Mouse (Mus musculus): Measurements from ENCODE around the gene Sh3rf3. TPM values are rescaled to one million over a fixed set of nuclear protein-coding genes. Genes with fewer than 3 reads are reported as not detected.

Sh3rf3 gene
- polyA plus RNA-seq, 1 experiment from 2014 or later = 0.43 TPM

DNA sequence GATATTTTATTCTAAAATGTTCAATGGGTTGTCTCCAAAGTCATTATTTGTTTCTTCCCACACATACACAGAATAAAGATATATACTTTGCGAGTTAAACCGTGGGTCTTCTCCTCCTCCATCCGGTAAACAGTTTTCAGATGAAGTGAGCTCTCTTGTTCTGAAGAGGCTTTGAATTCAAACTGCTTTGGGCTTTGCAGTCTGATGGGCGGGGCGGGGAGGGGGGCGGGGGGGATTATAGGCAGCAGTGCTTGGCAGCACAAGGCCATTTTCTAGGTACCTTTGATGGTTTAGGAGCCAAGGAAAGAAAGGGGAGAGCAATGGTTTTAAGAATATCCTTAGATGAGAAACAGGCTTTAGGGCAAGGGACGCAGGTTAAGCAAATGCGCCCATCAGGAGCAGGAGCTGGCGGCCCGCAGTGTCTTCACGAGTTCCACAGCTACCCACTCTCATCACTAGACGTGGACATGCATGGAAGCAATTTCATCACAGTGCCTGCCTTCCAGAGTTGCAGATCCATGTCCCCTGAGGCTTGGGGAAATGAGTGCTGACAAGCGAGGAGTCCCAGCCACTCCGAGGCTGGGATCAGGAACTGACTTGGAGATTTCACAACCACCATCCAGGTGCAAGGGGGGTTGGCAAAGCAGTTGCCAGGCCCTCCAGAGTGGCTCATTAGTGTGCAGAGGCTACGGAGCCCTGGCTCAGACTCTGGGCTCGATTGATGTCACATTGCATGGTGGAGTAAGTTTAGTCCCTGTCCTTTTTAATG lies 77.7 kb downstream of the Sh3rf3 start:
- no peaks in the 10 kb centered on the region for H3K27me3 ChIP-seq (replicated peaks)
- no peak overlapping the region for H3K4me3 ChIP-seq (replicated peaks)
- no peak overlapping the region for H3K9ac ChIP-seq
- no peaks in the 10 kb centered on the region for H3K36me3 ChIP-seq
- no peaks in the 10 kb centered on the region for H3K4me1 ChIP-seq (replicated peaks)
- H3K27ac ChIP-seq = no peak overlapping the region
- no peak overlapping the region for H3K4me2 ChIP-seq (replicated peaks)
- no peaks in the 10 kb centered on the region for H3K9me3 ChIP-seq
- WGBS = 64% methylated on average over 16 of the region's 16 CpGs
- ATAC-seq = no peak

DNA sequence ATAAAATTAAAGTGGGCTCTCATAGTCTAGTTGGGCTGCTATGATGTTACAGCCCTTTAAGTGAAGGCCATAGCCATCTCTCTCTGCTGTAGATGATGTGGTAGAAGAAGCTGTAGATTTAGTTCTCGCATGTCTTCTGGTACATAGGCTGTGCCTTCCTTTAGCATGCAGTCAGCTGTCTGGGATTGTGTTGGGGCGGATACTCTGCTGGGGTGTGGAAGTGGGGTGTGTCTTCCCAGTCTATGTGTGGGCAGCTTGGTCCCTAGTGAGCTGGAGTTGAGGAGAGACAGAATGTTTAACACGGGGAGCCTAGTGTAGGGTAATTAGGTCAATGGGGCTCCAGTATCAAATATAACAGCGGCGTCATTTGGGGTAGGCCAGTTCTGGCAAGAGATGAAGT lies 82.3 kb downstream of the Sh3rf3 start:
- Histone ChIP-seq H3K4me2 (replicated peaks) (no peak overlapping the region), H3K27me3 (replicated peaks) (no peaks in the 10 kb centered on the region), H3K9me3 (no peaks in the 10 kb centered on the region), H3K9ac (no peak overlapping the region), H3K36me3 (no peaks in the 10 kb centered on the region), H3K27ac (no peak overlapping the region), H3K4me3 (replicated peaks) (no peak overlapping the region), H3K4me1 (replicated peaks) (no peaks in the 10 kb centered on the region)
- ATAC-seq = no peak
- WGBS = 84% methylated on average over 5 of the region's 5 CpGs

GRCm38 (mm10) chr10:58897009-58897543 lies 83.9 kb downstream of the Sh3rf3 start:
- H3K9ac ChIP-seq = no peak overlapping the region
- no peak overlapping the region for H3K4me3 ChIP-seq (replicated peaks)
- H3K9me3 ChIP-seq = no peaks in the 10 kb centered on the region
- H3K4me2 ChIP-seq (replicated peaks) = no peak overlapping the region
- H3K27ac ChIP-seq = no peak overlapping the region
- no peaks in the 10 kb centered on the region for H3K4me1 ChIP-seq (replicated peaks)
- ATAC-seq = no peak
- no peaks in the 10 kb centered on the region for H3K36me3 ChIP-seq
- 73% methylated on average over 3 of the region's 3 CpGs for WGBS
- H3K27me3 ChIP-seq (replicated peaks) = no peaks in the 10 kb centered on the region

DNA sequence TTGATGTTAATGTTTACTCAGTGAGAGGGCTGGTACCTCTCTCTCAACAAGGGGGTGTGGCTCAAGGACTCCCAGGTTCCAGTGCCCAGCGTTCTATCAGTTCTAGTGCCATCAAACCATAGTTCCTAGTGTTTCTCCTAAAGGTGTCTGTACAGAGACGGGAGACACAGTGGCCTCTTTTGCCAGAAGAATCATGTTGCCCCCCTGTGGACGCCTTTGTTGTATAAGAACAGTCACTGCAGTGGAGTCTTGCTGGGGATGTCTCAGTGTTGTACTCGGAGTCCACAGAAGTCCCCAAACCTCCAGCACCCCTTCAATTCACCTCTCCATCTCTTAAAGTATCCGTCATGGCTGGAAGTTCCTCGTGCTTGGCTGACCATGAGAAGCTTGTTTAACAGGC lies 92.1 kb downstream of the Sh3rf3 start:
- Histone ChIP-seq H3K4me2 (replicated peaks) (no peak overlapping the region), H3K27ac (no peak overlapping the region), H3K4me3 (replicated peaks) (no peak overlapping the region), H3K36me3 (no peaks in the 10 kb centered on the region), H3K9ac (no peak overlapping the region), H3K27me3 (replicated peaks) (no peaks in the 10 kb centered on the region), H3K9me3 (no peaks in the 10 kb centered on the region), H3K4me1 (replicated peaks) (no peaks in the 10 kb centered on the region)
- WGBS = 37% methylated on average over 6 of the region's 6 CpGs
- ATAC-seq = no peak

DNA sequence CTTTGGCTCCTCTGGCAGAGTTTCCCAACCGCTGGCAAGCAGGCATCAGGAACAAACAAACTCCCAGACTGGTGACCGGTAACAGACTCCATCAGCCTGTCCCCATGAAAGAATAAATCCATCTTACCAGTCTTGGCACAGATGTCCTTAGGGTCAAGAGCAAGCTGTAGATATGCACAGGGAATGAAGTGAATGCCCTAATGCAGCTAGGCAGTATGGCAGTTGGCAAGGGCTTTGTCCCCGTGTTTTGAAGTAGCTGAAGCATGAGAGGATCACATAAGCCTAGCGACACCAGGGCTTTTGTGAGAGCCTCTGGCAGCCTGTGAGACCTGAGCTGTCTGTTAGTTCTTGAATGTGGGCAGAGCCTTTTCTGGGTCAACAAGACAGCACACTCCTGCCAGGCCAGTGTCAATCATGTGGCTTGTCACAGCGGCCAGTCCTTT lies 93.9 kb downstream of the Sh3rf3 start:
- Histone ChIP-seq H3K9ac (no peak overlapping the region), H3K27me3 (replicated peaks) (no peaks in the 10 kb centered on the region), H3K4me2 (replicated peaks) (no peak overlapping the region), H3K4me3 (replicated peaks) (no peak overlapping the region), H3K27ac (no peak overlapping the region), H3K9me3 (no peaks in the 10 kb centered on the region), H3K36me3 (no peaks in the 10 kb centered on the region), H3K4me1 (replicated peaks) (no peaks in the 10 kb centered on the region)
- 71% methylated on average over 5 of the region's 5 CpGs for WGBS
- no peak for ATAC-seq

DNA sequence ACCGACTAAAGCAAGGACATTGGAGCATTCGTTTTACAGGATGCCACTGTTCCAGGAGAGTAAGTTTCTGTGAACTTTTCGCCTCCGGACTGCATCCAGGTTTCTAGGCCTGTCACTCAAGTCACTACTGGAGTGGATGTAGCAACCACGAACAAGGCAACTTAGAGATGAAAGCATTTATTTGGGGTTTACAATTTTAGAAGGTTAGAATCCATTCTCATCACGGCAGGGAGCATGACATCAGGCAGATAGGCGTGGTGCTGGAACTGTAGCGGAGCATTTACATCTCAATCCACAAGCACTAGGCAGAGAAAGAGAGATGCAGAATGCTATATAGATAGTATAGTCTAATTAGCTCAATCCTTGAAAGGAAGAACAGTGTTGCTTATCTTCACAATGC lies 95.3 kb downstream of the Sh3rf3 start:
- 86% methylated on average over 8 of the region's 8 CpGs for WGBS
- H3K9ac ChIP-seq = no peak overlapping the region
- no peak overlapping the region for H3K4me3 ChIP-seq (replicated peaks)
- no peak overlapping the region for H3K4me2 ChIP-seq (replicated peaks)
- no peaks in the 10 kb centered on the region for H3K27me3 ChIP-seq (replicated peaks)
- H3K9me3 ChIP-seq = no peaks in the 10 kb centered on the region
- no peak for ATAC-seq
- no peaks in the 10 kb centered on the region for H3K36me3 ChIP-seq
- no peaks in the 10 kb centered on the region for H3K4me1 ChIP-seq (replicated peaks)
- H3K27ac ChIP-seq = no peak overlapping the region

DNA sequence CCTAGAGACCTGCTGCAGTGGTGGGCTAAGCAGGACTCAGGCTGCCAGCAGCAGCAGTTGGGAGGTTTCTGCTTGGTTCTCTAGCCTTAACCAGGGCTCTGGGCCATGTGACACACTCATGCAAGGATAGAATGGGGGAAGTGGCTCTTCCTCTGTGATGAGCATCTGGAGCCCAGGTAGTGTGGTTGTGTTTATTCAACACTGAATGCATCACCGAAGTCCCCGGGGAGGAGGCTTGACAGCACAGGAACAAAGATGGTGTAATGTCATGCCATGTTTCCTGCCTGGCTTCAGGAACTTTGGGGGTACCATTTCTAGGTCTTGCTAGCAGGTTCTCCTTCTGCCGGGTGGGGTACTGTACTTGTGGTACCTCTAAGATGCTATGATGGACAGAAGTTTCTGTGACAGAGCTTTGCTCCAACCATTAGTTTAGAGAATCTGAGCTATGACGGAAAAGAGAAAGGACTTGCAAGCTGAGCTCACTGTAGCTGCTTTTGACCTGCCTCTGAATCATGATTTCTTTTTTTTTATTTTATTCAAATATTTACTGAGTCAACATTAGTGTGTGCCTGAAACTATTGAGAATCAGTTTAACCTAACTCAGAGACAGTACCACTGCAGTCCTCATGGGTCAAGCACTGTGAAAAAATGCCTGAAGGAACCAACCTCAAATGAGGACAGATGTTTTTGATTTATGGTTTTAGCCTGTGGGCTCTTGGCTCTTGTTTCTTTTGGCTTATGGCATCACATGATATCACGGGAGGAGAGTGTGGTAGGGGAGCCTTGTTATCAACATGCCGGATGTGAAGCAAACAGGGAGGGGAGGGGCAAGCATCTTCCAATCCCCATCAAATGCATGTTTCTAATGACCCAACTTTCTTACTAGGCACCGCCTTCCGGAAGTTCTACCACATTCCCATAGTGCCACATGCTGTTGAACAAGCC lies 102.4 kb downstream of the Sh3rf3 start:
- WGBS = 73% methylated on average over 8 of the region's 8 CpGs
- Histone ChIP-seq H3K4me3 (replicated peaks) (no peak overlapping the region), H3K9ac (no peak overlapping the region), H3K27me3 (replicated peaks) (no peaks in the 10 kb centered on the region), H3K4me1 (replicated peaks) (no peaks in the 10 kb centered on the region), H3K9me3 (no peaks in the 10 kb centered on the region), H3K27ac (no peak overlapping the region), H3K36me3 (no peaks in the 10 kb centered on the region), H3K4me2 (replicated peaks) (no peak overlapping the region)
- no peak for ATAC-seq

- no peak for ATAC-seq
- 89% methylated on average over 8 of the region's 8 CpGs for WGBS
These were observed 108.6 kb downstream of the Sh3rf3 start for GRCm38 (mm10) chr10:58921643-58922188.

DNA sequence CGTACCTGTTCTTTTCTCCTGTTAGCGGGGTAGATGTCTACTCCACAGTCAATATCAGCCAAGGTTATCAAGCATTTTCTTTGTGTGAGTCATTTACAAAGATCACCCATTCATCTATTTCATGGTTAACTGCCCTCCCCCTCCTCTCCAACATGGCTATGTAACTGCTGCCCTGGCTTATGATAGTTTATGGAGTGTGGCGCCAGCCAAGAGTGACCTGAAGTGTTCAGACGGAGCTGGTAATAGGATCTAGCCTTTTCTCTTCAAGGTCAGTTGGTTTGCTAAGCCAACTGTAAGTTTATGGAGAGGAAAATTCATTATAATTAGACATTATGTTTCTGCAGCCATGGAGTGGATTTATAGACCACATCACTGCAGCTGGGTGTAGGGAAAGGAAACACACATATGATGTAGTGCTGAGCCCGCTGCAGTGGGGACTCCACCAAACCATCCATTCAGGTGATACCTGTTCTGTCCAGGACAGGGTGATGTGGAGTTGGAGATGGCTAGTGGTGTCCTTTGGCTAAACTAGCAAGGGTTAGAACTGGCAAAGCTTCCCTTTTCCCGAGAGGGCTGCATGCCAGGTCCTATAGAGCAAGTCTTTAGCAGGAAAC lies 109.2 kb downstream of the Sh3rf3 start:
- H3K4me1 ChIP-seq (replicated peaks) = no peaks in the 10 kb centered on the region
- H3K4me2 ChIP-seq (replicated peaks) = no peak overlapping the region
- ATAC-seq = no peak
- H3K4me3 ChIP-seq (replicated peaks) = no peak overlapping the region
- H3K27ac ChIP-seq = no peak overlapping the region
- no peaks in the 10 kb centered on the region for H3K36me3 ChIP-seq
- no peak overlapping the region for H3K9ac ChIP-seq
- no peaks in the 10 kb centered on the region for H3K9me3 ChIP-seq
- 84% methylated on average over 6 of the region's 6 CpGs for WGBS
- no peaks in the 10 kb centered on the region for H3K27me3 ChIP-seq (replicated peaks)

More at GRCm38 (mm10) chr10:58921643-58922188, 108.6 kb downstream of the Sh3rf3 start:
- Histone ChIP-seq H3K4me2 (replicated peaks) (no peak overlapping the region), H3K27me3 (replicated peaks) (no peaks in the 10 kb centered on the region), H3K4me1 (replicated peaks) (no peaks in the 10 kb centered on the region), H3K27ac (no peak overlapping the region), H3K9ac (no peak overlapping the region), H3K9me3 (no peaks in the 10 kb centered on the region), H3K36me3 (no peaks in the 10 kb centered on the region), H3K4me3 (replicated peaks) (no peak overlapping the region)

GRCm38 (mm10) chr10:58922993-58923392 lies 109.8 kb downstream of the Sh3rf3 start:
- H3K4me3 ChIP-seq (replicated peaks) = no peak overlapping the region
- H3K9ac ChIP-seq = no peak overlapping the region
- H3K9me3 ChIP-seq = no peaks in the 10 kb centered on the region
- no peak overlapping the region for H3K27ac ChIP-seq
- H3K27me3 ChIP-seq (replicated peaks) = no peaks in the 10 kb centered on the region
- no peaks in the 10 kb centered on the region for H3K36me3 ChIP-seq
- no peak overlapping the region for H3K4me2 ChIP-seq (replicated peaks)
- H3K4me1 ChIP-seq (replicated peaks) = no peaks in the 10 kb centered on the region
- WGBS = 83% methylated on average over 2 of the region's 2 CpGs
- no peak for ATAC-seq

DNA sequence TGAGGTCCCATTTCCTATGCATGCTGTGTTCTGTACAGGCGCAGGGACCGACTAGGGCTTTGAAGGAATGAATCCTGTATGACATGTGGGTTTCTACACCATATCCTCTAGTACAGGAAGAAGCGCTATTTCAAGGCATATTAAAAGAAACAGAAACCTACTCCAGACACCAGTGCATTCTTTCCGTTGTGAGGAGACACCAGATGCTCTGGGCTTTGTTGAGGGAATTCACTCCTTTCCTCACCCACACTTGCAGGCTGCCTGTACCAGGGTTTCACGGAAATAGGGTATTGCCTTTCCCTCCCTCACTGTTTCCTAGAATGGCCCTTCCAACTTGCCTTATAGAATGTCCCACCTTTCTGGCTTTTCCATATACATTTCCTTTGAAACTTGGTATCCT lies 113.4 kb downstream of the Sh3rf3 start:
- no peak overlapping the region for H3K9ac ChIP-seq
- 52% methylated on average over 5 of the region's 5 CpGs for WGBS
- H3K27ac ChIP-seq = no peak overlapping the region
- no peaks in the 10 kb centered on the region for H3K27me3 ChIP-seq (replicated peaks)
- no peak for ATAC-seq
- H3K4me3 ChIP-seq (replicated peaks) = no peak overlapping the region
- no peaks in the 10 kb centered on the region for H3K4me1 ChIP-seq (replicated peaks)
- no peaks in the 10 kb centered on the region for H3K36me3 ChIP-seq
- H3K4me2 ChIP-seq (replicated peaks) = no peak overlapping the region
- no peaks in the 10 kb centered on the region for H3K9me3 ChIP-seq

GRCm38 (mm10) chr10:58928952-58929442 lies 115.8 kb downstream of the Sh3rf3 start:
- no peak overlapping the region for H3K4me3 ChIP-seq (replicated peaks)
- ATAC-seq = no peak
- no peak overlapping the region for H3K4me2 ChIP-seq (replicated peaks)
- 80% methylated on average over 5 of the region's 5 CpGs for WGBS
- no peaks in the 10 kb centered on the region for H3K4me1 ChIP-seq (replicated peaks)
- H3K27ac ChIP-seq = no peak overlapping the region
- no peak overlapping the region for H3K9ac ChIP-seq
- no peaks in the 10 kb centered on the region for H3K27me3 ChIP-seq (replicated peaks)
- H3K9me3 ChIP-seq = no peaks in the 10 kb centered on the region
- no peaks in the 10 kb centered on the region for H3K36me3 ChIP-seq
